25 mouse cellular contexts compared by ENCODE assay signal in genomic region chr11:79325663-79326062, GRCm38 (mm10). TPM values are rescaled to one million over a fixed set of nuclear protein-coding genes. Genes with fewer than 3 reads are reported as not detected.
DNase-seq lines count a peak whose midpoint lies in the region; ATAC-seq lines count a peak whose summit lies in the region.
"Had no signal": no experiment of that assay in that cellular context is flagged by ENCODE, and none has a peak within 500 bp of the region (broad histone marks: within the 10 kb centered on the region; RNA-seq: fewer than 3 reads in every experiment).

No protein-coding gene starts in this region.

- H3K9me3 ChIP-seq in heart, embryonic 12.5 days (replicated peaks) = no peaks in the 10 kb centered on the region
- H3K9me3 ChIP-seq: forebrain, embryonic 12.5 days; midbrain, embryonic 12.5 days had no signal

- H3K36me3 ChIP-seq in heart, embryonic 12.5 days = no peaks in the 10 kb centered on the region
- H3K36me3 ChIP-seq: forebrain, embryonic 12.5 days; midbrain, embryonic 12.5 days had no signal

- H3K27me3 ChIP-seq in heart, embryonic 12.5 days (replicated peaks) = no peaks in the 10 kb centered on the region
- H3K27me3 ChIP-seq: forebrain, embryonic 12.5 days; midbrain, embryonic 12.5 days had no signal

- peak; percentile 58 to 72 for DNase-seq in lung, adult 18-20 months
- no peak for DNase-seq in lung, postnatal 14 days
- peak; percentile 60 for DNase-seq in kidney, adult 9 months
- DNase-seq in kidney, postnatal 36 days = peak; percentile 43 to 69
- DNase-seq in thymus, postnatal 0 days (ENCODE audit: low spot score) = no peak
- DNase-seq: adrenal gland, postnatal 14 days; cerebellum, adult 8-10 months; heart, adult 2 months; layer of hippocampus, adult 9-11 months; thymus, postnatal 4 days had no signal

- no peak overlapping the region for H3K27ac ChIP-seq in heart, embryonic 12.5 days (ENCODE audit: poor library complexity, severe bottlenecking)
- H3K27ac ChIP-seq: forebrain, embryonic 12.5 days; heart, adult 2 months; hindbrain, postnatal 0 days; midbrain, embryonic 12.5 days had no signal

- H3K4me1 ChIP-seq in heart, embryonic 12.5 days (replicated peaks) = no peaks in the 10 kb centered on the region

- ATAC-seq in megakaryocyte progenitor cell, adult 5-6 weeks (replicated peaks; ENCODE audit: poor library complexity) = peak; percentile 42; the same call in 1 of the 2 replicates
- no peak for ATAC-seq in heart, embryonic 12.5 days (ENCODE audit: insufficient number of reproducible peaks, low FRiP score)
- ATAC-seq: hindbrain, postnatal 0 days had no signal

- 72% methylated on average over 8 of the region's 8 CpGs for WGBS in heart, embryonic 12.5 days

- no peak overlapping the region for H3K9ac ChIP-seq in heart, embryonic 12.5 days
- H3K9ac ChIP-seq: forebrain, embryonic 12.5 days; midbrain, embryonic 12.5 days had no signal

- no peak overlapping the region for H3K4me3 ChIP-seq in heart, embryonic 12.5 days
- H3K4me3 ChIP-seq: forebrain, embryonic 12.5 days; heart, adult 2 months; midbrain, embryonic 12.5 days had no signal

- no peak overlapping the region for H3K4me2 ChIP-seq in heart, embryonic 12.5 days
- H3K4me2 ChIP-seq: forebrain, embryonic 12.5 days; liver, embryonic 11.5 days; midbrain, embryonic 12.5 days had no signal

RNA-seq across cellular contexts. Expression of gene Nf1, which starts 13.8 kb away (rescaled TPM):
- total RNA-seq in megakaryocyte progenitor cell, adult 5-6 weeks (2015) = 20.8 and 26.1 TPM in 2 replicates
- total RNA-seq in megakaryocyte progenitor cell, adult 5-6 weeks (2017) = 6.7 and 9.6 TPM in 2 replicates
- 3.3 and 4.7 TPM in 2 replicates for polyA plus RNA-seq in thymus, postnatal 0 days (2015; fragmentation: Nextera tagmentation; extraction: Ambion mirVana)
- 5.6 and 6.6 TPM in 2 replicates for polyA plus RNA-seq in heart, embryonic 12.5 days (2016; fragmentation: Nextera tagmentation; extraction: Ambion mirVana)

RNA-seq across cellular contexts. Expression of gene Gm9964, which starts 29.0 kb away (rescaled TPM):
- not detected in 2 replicates for total RNA-seq in megakaryocyte progenitor cell, adult 5-6 weeks (2015)
- not detected in 2 replicates for total RNA-seq in megakaryocyte progenitor cell, adult 5-6 weeks (2017)
- 0.20 TPM in 1 of 2 replicates, not detected in the other for polyA plus RNA-seq in thymus, postnatal 0 days (2015; fragmentation: Nextera tagmentation; extraction: Ambion mirVana)
- polyA plus RNA-seq in heart, embryonic 12.5 days (2016; fragmentation: Nextera tagmentation; extraction: Ambion mirVana) = not detected in 2 replicates
- total RNA-seq: adrenal gland, postnatal 14 days; hematopoietic stem cell, adult 5-6 weeks; hindbrain, postnatal 0 days; monocyte, adult 5-6 weeks had no signal
- polyA plus RNA-seq: embryonic facial prominence, embryonic 11.5 days; forebrain, embryonic 12.5 days; heart, adult 2 months; heart, embryonic 16.5 days; hindbrain, postnatal 0 days; intestine, postnatal 0 days; limb, embryonic 11.5 days; liver, embryonic 11.5 days; midbrain, embryonic 12.5 days; neural tube, embryonic 11.5 days; small intestine, adult 2 months; stomach, embryonic 14.5 days had no signal

Comparison
In these comparisons a context has a peak if more than half of its experiments do, and no peak if none do; other contexts are left out.
1. DNase-seq: peak in lung, adult 18-20 months (2 of 2), kidney, adult 9 months (single experiment) and kidney, postnatal 36 days (2 of 2); none in lung, postnatal 14 days (single experiment) and thymus, postnatal 0 days (single experiment).